28 mouse cellular contexts compared by ENCODE assay signal in genomic region chr4:150879631-150880030, GRCm38 (mm10). TPM values are rescaled to one million over a fixed set of nuclear protein-coding genes. Genes with fewer than 3 reads are reported as not detected.
"Had no signal": no experiment of that assay in that cellular context is flagged by ENCODE, and none has a peak within 500 bp of the region (broad histone marks: within the 10 kb centered on the region; RNA-seq: fewer than 3 reads in every experiment).

No protein-coding gene starts in this region.

- H3K9ac ChIP-seq: heart, embryonic 13.5 days; heart, embryonic 15.5 days; hindbrain, embryonic 13.5 days; hindbrain, embryonic 15.5 days; kidney, embryonic 15.5 days; limb, embryonic 12.5 days; liver, embryonic 12.5 days; liver, embryonic 14.5 days had no signal

- H3K27me3 ChIP-seq: heart, embryonic 13.5 days; heart, embryonic 15.5 days; hindbrain, embryonic 13.5 days; hindbrain, embryonic 15.5 days; kidney, embryonic 15.5 days; limb, embryonic 12.5 days; liver, embryonic 12.5 days had no signal

- H3K4me3 ChIP-seq: heart, embryonic 13.5 days; heart, embryonic 15.5 days; hindbrain, embryonic 13.5 days; hindbrain, embryonic 15.5 days; kidney, embryonic 15.5 days; limb, embryonic 12.5 days; liver, embryonic 12.5 days had no signal

- H3K4me2 ChIP-seq: heart, embryonic 11.5 days; heart, embryonic 13.5 days; heart, embryonic 15.5 days; hindbrain, embryonic 13.5 days; hindbrain, embryonic 15.5 days; kidney, embryonic 15.5 days; limb, embryonic 12.5 days; liver, embryonic 12.5 days had no signal

- ATAC-seq: hindbrain, postnatal 0 days; intestine, embryonic 16.5 days; liver, embryonic 12.5 days had no signal

- H3K36me3 ChIP-seq: heart, embryonic 13.5 days; heart, embryonic 15.5 days; hindbrain, embryonic 15.5 days; liver, embryonic 12.5 days had no signal

- DNase-seq: gastrocnemius, postnatal 14 days; gastrocnemius, postnatal 36 days; heart, adult 18-20 months; heart, postnatal 14 days; heart, postnatal 36 days; kidney, adult 11 months; kidney, adult 2 months; kidney, adult 9 months; kidney, postnatal 14 days; kidney, postnatal 36 days; layer of hippocampus, adult 9-11 months; layer of hippocampus, postnatal 36 days; left cerebral cortex, postnatal 4 days; liver had no signal

- H3K27ac ChIP-seq: heart, embryonic 13.5 days; heart, embryonic 15.5 days; hindbrain, embryonic 13.5 days; hindbrain, embryonic 15.5 days; hindbrain, postnatal 0 days; kidney, embryonic 15.5 days; kidney, postnatal 0 days; limb, embryonic 12.5 days; liver, embryonic 12.5 days; liver, embryonic 14.5 days had no signal

- H3K4me1 ChIP-seq: heart, embryonic 13.5 days; heart, embryonic 15.5 days; hindbrain, embryonic 13.5 days; hindbrain, embryonic 15.5 days; kidney, embryonic 15.5 days; limb, embryonic 12.5 days had no signal

RNA-seq across cellular contexts. Expression of gene Tnfrsf9, which starts 34.7 kb away (rescaled TPM):
- total RNA-seq: hematopoietic stem cell, adult 5-6 weeks had no signal
- polyA plus RNA-seq: hindbrain, embryonic 11.5 days had no signal
